Mouse (Mus musculus) cerebellum, adult 2 months (tissue): ENCODE measurements at regions not wholly inside any gene's neighbourhood (a gene's known extent, or its start where the extent isn't known, plus 50 kb on each side); places are given as distances from the start of the nearest gene placed in this dataset.

Experiments used
- DNase-seq, 2 experiments: peaks; one replicate each; pipeline ENCODE4 v3.0.0; 2021
- H3K27ac ChIP-seq: fragments of 200-500 bp; 2 replicates; pipeline ENCODE4 v1.5.1; 2012; ENCODE audit warnings: low read length, control low read depth, inconsistent platforms; ENCODE audit not compliant: insufficient read depth
- H3K27me3 ChIP-seq: fragments of 200-500 bp; 2 replicates; pipeline ENCODE4 v1.6.1; 2012; ENCODE audit warnings: inconsistent platforms, mild to moderate bottlenecking, low read length, moderate library complexity; ENCODE audit not compliant: control insufficient read depth, insufficient read depth
- H3K4me1 ChIP-seq: fragments of 200-500 bp; 2 replicates; pipeline ENCODE4 v1.6.1; 2011; ENCODE audit warnings: low read length; ENCODE audit not compliant: control insufficient read depth, insufficient read depth
- H3K4me3 ChIP-seq: fragments of 200-500 bp; replicated peaks from 2 replicates; pipeline ENCODE3; 2011; ENCODE audit warnings: mild to moderate bottlenecking, low read depth, low read length, control low read depth; ENCODE audit not compliant: insufficient read depth
- CTCF ChIP-seq: fragments of 200-500 bp; IDR thresholded peaks from 2 replicates; pipeline ENCODE4 v1.5.1; 2011; ENCODE audit warnings: low read depth, mild to moderate bottlenecking, control low read depth, low read length, moderate library complexity, borderline replicate concordance; ENCODE audit not compliant: insufficient read depth
- POLR2A ChIP-seq: fragments of 200-500 bp; IDR thresholded peaks from 2 replicates; pipeline ENCODE4 v1.6.1; 2011; ENCODE audit warnings: low read length, control low read depth, borderline replicate concordance; ENCODE audit not compliant: insufficient read depth
- WGBS: fragments of 180-500 bp; shearing (Covaris S2); methylation state at CpG from one replicate; pipeline ENCODE4 v1.1.7; 2018; 5-methylcytosine and 5-hydroxymethylcytosine counted together

- H3K27me3 ChIP-seq: no peaks in the 10 kb centered on the region
- WGBS: 79% methylated on average over 5 of the region's 5 CpGs
- no peak overlapping the region for H3K4me3 ChIP-seq
- TF ChIP-seq POLR2A (no peak), CTCF (no peak)
- H3K4me1 ChIP-seq: no peaks in the 10 kb centered on the region
- H3K27ac ChIP-seq: no peak overlapping the region
- DNase-seq: no peak
Observed at GRCm38 (mm10) chr16:26251698-26252097, 119.9 kb downstream of the Cldn1 start.

- 82% methylated on average over 2 of the region's 2 CpGs for WGBS
- no peaks in the 10 kb centered on the region for H3K4me1 ChIP-seq
- no peaks in the 10 kb centered on the region for H3K27me3 ChIP-seq
- TF ChIP-seq CTCF (no peak), POLR2A (no peak)
- H3K4me3 ChIP-seq: no peak overlapping the region
- DNase-seq: no peak
- no peak overlapping the region for H3K27ac ChIP-seq
Observed at GRCm38 (mm10) chr16:26251027-26251426, 120.6 kb downstream of the Cldn1 start.

- TF ChIP-seq CTCF (no peak), POLR2A (no peak)
- DNase-seq: no peak
- Histone ChIP-seq H3K27ac (no peak overlapping the region), H3K4me1 (no peaks in the 10 kb centered on the region), H3K4me3 (no peak overlapping the region), H3K27me3 (no peaks in the 10 kb centered on the region)
Observed at GRCm38 (mm10) chr16:26248939-26249338, 122.7 kb downstream of the Cldn1 start.

GRCm38 (mm10) chr16:26247926-26248325 is 123.7 kb downstream of the Cldn1 start:
- TF ChIP-seq POLR2A (no peak), CTCF (no peak)
- DNase-seq: no peak
- no peaks in the 10 kb centered on the region for H3K4me1 ChIP-seq
- WGBS: 91% methylated on average over 1 of the region's 1 CpGs
- no peak overlapping the region for H3K27ac ChIP-seq
- H3K4me3 ChIP-seq: no peak overlapping the region
- H3K27me3 ChIP-seq: no peaks in the 10 kb centered on the region

- no peak for TF ChIP-seq CTCF
- Histone ChIP-seq H3K27ac (no peak overlapping the region), H3K4me3 (no peak overlapping the region), H3K27me3 (no peaks in the 10 kb centered on the region), H3K4me1 (no peaks in the 10 kb centered on the region)
- no peak for DNase-seq
Observed at GRCm38 (mm10) chr16:26235239-26235638, 129.7 kb upstream of the P3h2 start.

- H3K4me1 ChIP-seq: no peaks in the 10 kb centered on the region
- no peaks in the 10 kb centered on the region for H3K27me3 ChIP-seq
- DNase-seq: peak; percentile 36 to 48
- peak; percentile 72 for TF ChIP-seq CTCF
- TF ChIP-seq POLR2A: no peak
- H3K27ac ChIP-seq: no peak overlapping the region
- 6% methylated on average over 3 of the region's 3 CpGs for WGBS
- no peak overlapping the region for H3K4me3 ChIP-seq
Observed at GRCm38 (mm10) chr16:26234113-26234512, 128.5 kb upstream of the P3h2 start.

- H3K4me1 ChIP-seq: no peaks in the 10 kb centered on the region
Observed at GRCm38 (mm10) chr16:26231110-26231509, 125.5 kb upstream of the P3h2 start.

GRCm38 (mm10) chr16:26211418-26211817 is 105.8 kb upstream of the P3h2 start:
- Histone ChIP-seq H3K4me1 (no peaks in the 10 kb centered on the region), H3K27me3 (no peaks in the 10 kb centered on the region), H3K4me3 (no peak overlapping the region), H3K27ac (no peak overlapping the region)
- 80% methylated on average over 3 of the region's 3 CpGs for WGBS
- DNase-seq: no peak
- TF ChIP-seq POLR2A: no peak
- no peak for TF ChIP-seq CTCF

More at GRCm38 (mm10) chr16:26231110-26231509, 125.5 kb upstream of the P3h2 start:
- Histone ChIP-seq H3K4me3 (no peak overlapping the region), H3K27ac (no peak overlapping the region), H3K27me3 (no peaks in the 10 kb centered on the region)
- TF ChIP-seq CTCF (no peak), POLR2A (no peak)
- WGBS: 96% methylated on average over 1 of the region's 1 CpGs
- DNase-seq: no peak
